8 mouse cellular contexts compared by ENCODE assay signal in the genomic region with DNA sequence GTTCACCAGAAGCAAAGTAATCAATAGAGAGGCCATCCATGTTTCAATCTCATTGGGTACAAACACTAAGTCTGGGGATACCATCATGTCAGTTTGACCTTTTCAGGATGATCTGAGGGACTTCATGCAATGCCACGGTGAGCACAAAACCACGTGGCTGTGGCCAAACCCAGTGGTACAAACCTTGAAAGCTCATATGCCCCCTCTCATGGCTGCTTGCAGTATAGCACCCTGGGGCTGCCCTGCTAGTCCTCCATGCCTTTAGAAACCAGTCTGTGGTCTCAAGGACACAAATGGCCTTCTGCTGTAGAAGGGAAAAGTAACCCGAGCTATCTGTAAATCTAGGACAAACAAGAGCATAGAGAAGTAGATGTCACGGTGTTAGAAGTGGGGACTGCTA.
A peak's percentile ranks its signal among the peaks of the same experiment; 100 is the strongest.
DNase-seq lines count a peak whose midpoint lies in the region; ATAC-seq and TF ChIP-seq lines count a peak whose summit lies in the region.
"Had no signal": no experiment of that assay in that cellular context is flagged by ENCODE, and none has a peak within 500 bp of the region (broad histone marks: within the 10 kb centered on the region; RNA-seq: fewer than 3 reads in every experiment).

No protein-coding gene starts in this region.

- in situ Hi-C loops in CH12.LX (cut with MboI; ENCODE audit: low pct_ligation_motif_present, low pct_unique_long_range_greater_than_20kb, low sequenced_read_pairs): no loop called here

- WGBS in kidney, embryonic 16.5 days: 36% methylated on average over 4 of the region's 4 CpGs

- no peak for ATAC-seq in kidney, embryonic 16.5 days (ENCODE audit: low FRiP score, low TSS enrichment)
- no peak for ATAC-seq in activated CD4-positive, CD25-positive, alpha-beta regulatory T cell, adult 4 months

- H3K4me2 ChIP-seq in kidney, embryonic 16.5 days (replicated peaks; ENCODE audit: low read depth, low read length): no peak overlapping the region
- no peak overlapping the region for H3K4me2 ChIP-seq in CH12.LX (ENCODE audit: insufficient read depth, low read depth, poor library complexity, severe bottlenecking)
- H3K4me2 ChIP-seq: neural tube, embryonic 12.5 days had no signal

- H3K4me1 ChIP-seq in kidney, embryonic 16.5 days (ENCODE audit: insufficient read depth, low read length): no peaks in the 10 kb centered on the region
- no peaks in the 10 kb centered on the region for H3K4me1 ChIP-seq in CH12.LX (ENCODE audit: control insufficient read depth in 1 of 2, insufficient read depth in 2 of 2)
- H3K4me1 ChIP-seq: neural tube, embryonic 12.5 days had no signal

- H3K9ac ChIP-seq in kidney, embryonic 16.5 days (replicated peaks; ENCODE audit: low read length): no peak overlapping the region
- no peak overlapping the region for H3K9ac ChIP-seq in CH12.LX (ENCODE audit: insufficient read depth, low read depth)
- H3K9ac ChIP-seq: neural tube, embryonic 12.5 days had no signal

- no peak overlapping the region for H3K4me3 ChIP-seq in kidney, embryonic 16.5 days (ENCODE audit: low read length)
- H3K4me3 ChIP-seq in CH12.LX (replicated peaks in 1 of 3; ENCODE audit: low read depth in 2 of 3, low read length in 2 of 3, poor library complexity in 1 of 3): no peak overlapping the region
- H3K4me3 ChIP-seq: neural tube, embryonic 12.5 days had no signal

- no peak overlapping the region for H3K27ac ChIP-seq in kidney, embryonic 16.5 days (ENCODE audit: low read length)
- H3K27ac ChIP-seq in CH12.LX (ENCODE audit: insufficient read depth, low read depth): no peak overlapping the region
- H3K27ac ChIP-seq: neural tube, embryonic 12.5 days had no signal

- TF ChIP-seq EP300 in CH12.LX (IDR thresholded peaks at IDR 0.05; ENCODE audit: low read length): no peak

- H3K36me3 ChIP-seq in kidney, embryonic 16.5 days (ENCODE audit: insufficient read depth, low read length): peaks cover 24% of the 10 kb centered on the region
- H3K36me3 ChIP-seq in CH12.LX (replicated peaks in 1 of 2; ENCODE audit: control insufficient read depth in 1 of 2, insufficient read depth in 1 of 2, low read length in 1 of 2): no peaks in the 10 kb centered on the region

- no peak for TF ChIP-seq POLR2A in CH12.LX (IDR thresholded peaks at IDR 0.05; ENCODE audit: low read depth, low read length)

- no peaks in the 10 kb centered on the region for H3K79me2 ChIP-seq in CH12.LX (replicated peaks; ENCODE audit: control insufficient read depth, extremely low read depth, insufficient read depth, poor library complexity, severe bottlenecking)

- TF ChIP-seq RAD21 in CH12.LX (IDR thresholded peaks at IDR 0.05; ENCODE audit: low read depth, low read length): no peak

- no peaks in the 10 kb centered on the region for H3K9me3 ChIP-seq in kidney, embryonic 16.5 days (ENCODE audit: low read length)
- peaks cover 49% of the 10 kb centered on the region for H3K9me3 ChIP-seq in CH12.LX (replicated peaks; ENCODE audit: low read length)
- H3K9me3 ChIP-seq: neural tube, embryonic 12.5 days had no signal

- H3K27me3 ChIP-seq in kidney, embryonic 16.5 days (ENCODE audit: insufficient read depth, low read length): no peaks in the 10 kb centered on the region
- H3K27me3 ChIP-seq in CH12.LX (replicated peaks): no peaks in the 10 kb centered on the region
- H3K27me3 ChIP-seq: neural tube, embryonic 12.5 days had no signal

- DNase-seq in kidney, adult 18-20 months: peak; percentile 61
- DNase-seq in CH12.LX (ENCODE audit: extremely low read depth) (peak; percentile 29), ZHBTc4 (ENCODE audit: low read depth, low spot score) (peak; percentile 76)
- peak; percentile 23 for DNase-seq in induced T-regulatory cell, adult 2 months (ENCODE audit: low read depth)
- peak; percentile 22 for DNase-seq in mesoderm, embryonic 11.5 days (ENCODE audit: low read depth, low spot score)

- dilution Hi-C loops in CH12.LX (cut with MboI; ENCODE audit: extremely low pct_ligation_motif_present, extremely low pct_unique_long_range_greater_than_20kb, low sequenced_read_pairs): no loop called here

- TF ChIP-seq CTCF in CH12.LX (conservative IDR thresholded peaks at IDR 0.05 in 1 of 2, IDR thresholded peaks at IDR 0.05 in 1 of 2; ENCODE audit: low read depth in 2 of 2, low read length in 2 of 2): peak in 1 of 2 experiments; percentile 14; a peak in 1 of 4 replicates

TF ChIP-seq in CH12.LX, 34 proteins besides CTCF, POLR2A, EP300 and RAD21:
- TF ChIP-seq CHD2 (IDR thresholded peaks at IDR 0.05; ENCODE audit: low read length) (no peak), JUN (IDR thresholded peaks at IDR 0.05; ENCODE audit: insufficient read depth, low read depth, low read length) (no peak), ZC3H11A (IDR thresholded peaks at IDR 0.05; ENCODE audit: low read depth, low read length) (no peak), MEF2A (IDR thresholded peaks at IDR 0.05; ENCODE audit: borderline replicate concordance, low read depth, low read length) (no peak), ELF1 (IDR thresholded peaks at IDR 0.05; ENCODE audit: low read depth, low read length) (no peak), UBTF (IDR thresholded peaks at IDR 0.05; ENCODE audit: low read depth, low read length) (no peak), PAX5 (IDR thresholded peaks at IDR 0.05; ENCODE audit: low read length) (no peak), USF1 (IDR thresholded peaks at IDR 0.05; ENCODE audit: low read depth, low read length) (no peak), USF2 (conservative IDR thresholded peaks at IDR 0.05; ENCODE audit: low read depth, low read length) (no peak), JUND (conservative IDR thresholded peaks at IDR 0.05; ENCODE audit: low read depth, low read length) (no peak), HCFC1 (IDR thresholded peaks at IDR 0.05; ENCODE audit: low read depth, low read length) (no peak), IRF4 (IDR thresholded peaks at IDR 0.05; ENCODE audit: low read depth, low read length) (no peak), RCOR1 (conservative IDR thresholded peaks at IDR 0.05; ENCODE audit: low read depth, low read length) (no peak), MXI1 (IDR thresholded peaks at IDR 0.05; ENCODE audit: low read depth, low read length) (no peak), ZKSCAN1 (IDR thresholded peaks at IDR 0.05; ENCODE audit: borderline replicate concordance, low read depth, low read length) (no peak), ZNF384 (IDR thresholded peaks at IDR 0.05; ENCODE audit: low read depth, low read length) (no peak), MAZ (IDR thresholded peaks at IDR 0.05; ENCODE audit: low read depth, low read length) (no peak)

Comparison
In these comparisons a context has a peak if more than half of its experiments do, and no peak if none do; other contexts are left out.
1. DNase-seq: peak in every context shown above with its lines; median percentile 76 in ZHBTc4; 61 in kidney, adult 18-20 months; 29 in CH12.LX; 23 in induced T-regulatory cell, adult 2 months; 22 in mesoderm, embryonic 11.5 days.